Comparison of ENCODE assay signal across 10 mouse cellular contexts in genomic region chr10:67644280-67644679, GRCm38 (mm10).
DNase-seq lines count a peak whose midpoint lies in the region; ATAC-seq lines count a peak whose summit lies in the region.
"Had no signal": no experiment of that assay in that cellular context is flagged by ENCODE, and none has a peak within 500 bp of the region (broad histone marks: within the 10 kb centered on the region; RNA-seq: fewer than 3 reads in every experiment).

No protein-coding gene starts in this region.

- 6% methylated on average over 1 of the region's 1 CpGs for WGBS in lung, embryonic 15.5 days
- WGBS in kidney, embryonic 15.5 days, result 14% methylated on average over 1 of the region's 1 CpGs
- 89% methylated on average over 1 of the region's 1 CpGs for WGBS in midbrain, embryonic 16.5 days

- no peak overlapping the region for H3K4me2 ChIP-seq in lung, embryonic 15.5 days
- no peak overlapping the region for H3K4me2 ChIP-seq in kidney, embryonic 15.5 days
- H3K4me2 ChIP-seq in midbrain, embryonic 16.5 days (ENCODE audit: low read length), result no peak overlapping the region
- H3K4me2 ChIP-seq: hindbrain, embryonic 13.5 days; neural tube, embryonic 13.5 days had no signal

- no peaks in the 10 kb centered on the region for H3K27me3 ChIP-seq in lung, embryonic 15.5 days
- no peaks in the 10 kb centered on the region for H3K27me3 ChIP-seq in kidney, embryonic 15.5 days
- H3K27me3 ChIP-seq in midbrain, embryonic 16.5 days (ENCODE audit: control insufficient read depth, insufficient read depth, low read depth, low read length), result no peaks in the 10 kb centered on the region

- H3K36me3 ChIP-seq in lung, embryonic 15.5 days, result no peaks in the 10 kb centered on the region
- H3K36me3 ChIP-seq in kidney, embryonic 15.5 days, result no peaks in the 10 kb centered on the region
- no peaks in the 10 kb centered on the region for H3K36me3 ChIP-seq in midbrain, embryonic 16.5 days (ENCODE audit: control insufficient read depth, insufficient read depth, low read length)
- H3K36me3 ChIP-seq: hindbrain, embryonic 13.5 days; neural tube, embryonic 13.5 days had no signal

- no peak overlapping the region for H3K9ac ChIP-seq in lung, embryonic 15.5 days
- no peak overlapping the region for H3K9ac ChIP-seq in kidney, embryonic 15.5 days
- no peak overlapping the region for H3K9ac ChIP-seq in midbrain, embryonic 16.5 days (ENCODE audit: low read depth, low read length)
- H3K9ac ChIP-seq: hindbrain, embryonic 13.5 days; neural tube, embryonic 13.5 days had no signal

- H3K9me3 ChIP-seq in lung, embryonic 15.5 days, result no peaks in the 10 kb centered on the region
- H3K9me3 ChIP-seq in kidney, embryonic 15.5 days (replicated peaks), result no peaks in the 10 kb centered on the region
- no peaks in the 10 kb centered on the region for H3K9me3 ChIP-seq in midbrain, embryonic 16.5 days (replicated peaks; ENCODE audit: control insufficient read depth, low read length, poor library complexity, severe bottlenecking)
- H3K9me3 ChIP-seq: hindbrain, embryonic 13.5 days; neural tube, embryonic 13.5 days had no signal

- H3K4me1 ChIP-seq in lung, embryonic 15.5 days, result peaks cover 29% of the 10 kb centered on the region
- peaks cover 45% of the 10 kb centered on the region for H3K4me1 ChIP-seq in kidney, embryonic 15.5 days
- H3K4me1 ChIP-seq in midbrain, embryonic 16.5 days (ENCODE audit: control insufficient read depth, insufficient read depth, low read length), result peaks cover 12% of the 10 kb centered on the region

- H3K4me3 ChIP-seq in lung, embryonic 15.5 days, result no peak overlapping the region
- H3K4me3 ChIP-seq in kidney, embryonic 15.5 days (replicated peaks), result no peak overlapping the region
- H3K4me3 ChIP-seq in midbrain, embryonic 16.5 days (ENCODE audit: low read depth, low read length), result no peak overlapping the region
- H3K4me3 ChIP-seq: hindbrain, embryonic 13.5 days; neural tube, embryonic 13.5 days had no signal

- H3K27ac ChIP-seq in lung, embryonic 15.5 days, result 0 out of 2 replicates have a peak overlapping the region, but pooled peaks have one; percentile 24
- H3K27ac ChIP-seq in kidney, embryonic 15.5 days, result peak overlapping the region; percentile 54
- H3K27ac ChIP-seq in midbrain, embryonic 16.5 days (ENCODE audit: low read length), result no peak overlapping the region
- H3K27ac ChIP-seq: hindbrain, embryonic 13.5 days; neural tube, embryonic 13.5 days had no signal

- no peak for ATAC-seq in lung, embryonic 15.5 days (ENCODE audit: borderline replicate concordance, extremely low read depth, low FRiP score, low TSS enrichment)
- ATAC-seq in kidney, embryonic 15.5 days (replicated peaks; ENCODE audit: low FRiP score), result peak; percentile 62
- no peak for ATAC-seq in midbrain, embryonic 16.5 days

- no peak for DNase-seq in lung, postnatal 4 days
- peak; percentile 29 for DNase-seq in embryo, embryonic 11 days
- DNase-seq in thymus, postnatal 0 days (ENCODE audit: low spot score), result peak; percentile 74
- no peak for DNase-seq in urinary bladder, postnatal 4 days (ENCODE audit: low spot score in 2 of 2)
- DNase-seq in right cerebral cortex, adult 18-20 months, result no peak

Comparison
In these comparisons a context has a peak if more than half of its experiments do, and no peak if none do; other contexts are left out.
1. DNase-seq: peak in embryo, embryonic 11 days (single experiment) and thymus, postnatal 0 days (single experiment); none in lung, postnatal 4 days (0 of 2), urinary bladder, postnatal 4 days (0 of 2) and right cerebral cortex, adult 18-20 months (single experiment).